Mouse (Mus musculus) naive thymus-derived CD4-positive, alpha-beta T cell, adult 5 months (primary cell): ENCODE measurements around the gene Majin. TPM values are rescaled to one million over a fixed set of nuclear protein-coding genes. Genes with fewer than 3 reads are reported as not detected.

Experiments used
- polyA plus RNA-seq: library from polyadenylated mRNA; unstranded; fragments of 100-300 nt; shearing (Covaris generic); gene quantifications from one replicate; pipeline ENCODE4 v1.2.1, GENCODE M21; 2017

Majin gene
- not detected for polyA plus RNA-seq

GRCm38 (mm10) chr19:6184131-6184530 lies at the start of gene Majin:
Gene Majin, plus strand, starts transcription at chr19:6184388.

GRCm38 (mm10) chr19:6140678-6141393 lies 43.4 kb upstream of the Majin start, which contains the start of gene Batf2:
Gene Batf2, plus strand, starts transcription at chr19:6140983.

GRCm38 (mm10) chr19:6141394-6141749 lies 42.8 kb upstream of the Majin start, which contains the start of gene Arl2:
Gene Arl2, minus strand, starts transcription at chr19:6141548.

GRCm38 (mm10) chr19:6226135-6226534 lies 41.9 kb downstream of the Majin start, which contains the start of gene Gpha2:
Gene Gpha2, plus strand, starts transcription at chr19:6226380.

GRCm38 (mm10) chr19:6235084-6236052 lies 51.2 kb downstream of the Majin start, which contains the start of gene Ppp2r5b:
Gene Ppp2r5b, minus strand, starts transcription at chr19:6235872.

GRCm38 (mm10) chr19:6241274-6242107 lies 57.3 kb downstream of the Majin start, which contains the start of gene Atg2a:
Gene Atg2a, plus strand, starts transcription at chr19:6241668.

Other genes starting within 250 kb of the Majin start
- gene Pola2, start 220.2 kb upstream of the Majin start, polyA plus RNA-seq: 51.0 TPM
- gene Slc22a20, start 198.2 kb upstream of the Majin start, polyA plus RNA-seq: not detected
- 53.1 TPM for gene Capn1, start 168.5 kb upstream of the Majin start, polyA plus RNA-seq
- gene Syvn1, start 137.8 kb upstream of the Majin start, polyA plus RNA-seq: 69.3 TPM
- gene Mrpl49, start 126.6 kb upstream of the Majin start, polyA plus RNA-seq: 37.0 TPM
- gene Fau, start 126.5 kb upstream of the Majin start, polyA plus RNA-seq: 1,034 TPM
- gene Znhit2, start 123.2 kb upstream of the Majin start, polyA plus RNA-seq: 20.1 TPM
- gene Tm7sf2, start 116.0 kb upstream of the Majin start, polyA plus RNA-seq: 15.6 TPM
- 109 TPM for gene Vps51, start 107.2 kb upstream of the Majin start, polyA plus RNA-seq
- gene Tmem262, start 104.4 kb upstream of the Majin start, polyA plus RNA-seq: not detected
- gene Gm28374, start 102.1 kb upstream of the Majin start, polyA plus RNA-seq: 0.80 TPM
- gene Zfpl1, start 99.4 kb upstream of the Majin start, polyA plus RNA-seq: 27.6 TPM
- 0.58 TPM for gene Cdca5, start 99.4 kb upstream of the Majin start, polyA plus RNA-seq
- gene AC131692.1, start 90.0 kb upstream of the Majin start, polyA plus RNA-seq: not detected
- gene Naaladl1, start 78.6 kb upstream of the Majin start, polyA plus RNA-seq: not detected
- gene Sac3d1, start 65.7 kb upstream of the Majin start, polyA plus RNA-seq: 13.0 TPM
- 41.7 TPM for gene Snx15, start 56.1 kb upstream of the Majin start, polyA plus RNA-seq
- not detected for gene Batf2, start 43.4 kb upstream of the Majin start, polyA plus RNA-seq
- 23.4 TPM for gene Arl2, start 42.8 kb upstream of the Majin start, polyA plus RNA-seq
- gene Gpha2, start 42.0 kb downstream of the Majin start, polyA plus RNA-seq: not detected
- gene Ppp2r5b, start 51.5 kb downstream of the Majin start, polyA plus RNA-seq: 22.5 TPM
- gene Atg2a, start 57.3 kb downstream of the Majin start, polyA plus RNA-seq: 91.9 TPM
- 15.0 TPM for gene Ehd1, start 92.3 kb downstream of the Majin start, polyA plus RNA-seq
- gene Cdc42bpg, start 122.1 kb downstream of the Majin start, polyA plus RNA-seq: 0.21 TPM
- 54.5 TPM for gene Men1, start 150.6 kb downstream of the Majin start, polyA plus RNA-seq
- 212 TPM for gene Map4k2, start 156.7 kb downstream of the Majin start, polyA plus RNA-seq
- gene Sf1, start 179.3 kb downstream of the Majin start, polyA plus RNA-seq: 554 TPM
- 8.2 TPM for gene Pygm, start 200.0 kb downstream of the Majin start, polyA plus RNA-seq
- gene Rasgrp2, start 215.0 kb downstream of the Majin start, polyA plus RNA-seq: 594 TPM
- not detected for gene Nrxn2, start 234.3 kb downstream of the Majin start, polyA plus RNA-seq